Mouse (Mus musculus) forebrain, embryonic 11.5 days (tissue): ENCODE results near the gene Aldob. TPM values are rescaled to one million over a fixed set of nuclear protein-coding genes. Genes with fewer than 3 reads are reported as not detected.
"Not testable (repeated sequence)": the region's sequence is repeated elsewhere in the genome, so short reads cannot be mapped to it uniquely, and the experiment has no call there.

Source experiments
- ATAC-seq: fragments of 200-750 bp; cut with Nextera tagmentation; replicated peaks from 2 replicates; pipeline ENCODE4 v1.8.0; 2017; ENCODE audit warnings: moderate TSS enrichment; ENCODE audit not compliant: low FRiP score
- DNase-seq: peaks from one replicate; pipeline ENCODE4 v3.0.0-alpha.2; 2017; ENCODE audit warnings: low spot score
- H3K27ac ChIP-seq: fragments of 300-500 bp; sonication (generic); 2 replicates; pipeline ENCODE4 v1.5.1; 2014; ENCODE audit warnings: low read depth, low read length
- H3K27me3 ChIP-seq: fragments of 300-500 bp; sonication (generic); 2 replicates; pipeline ENCODE4 v1.6.1; 2014; ENCODE audit warnings: mild to moderate bottlenecking, low read length, mixed read lengths; ENCODE audit not compliant: control insufficient read depth, insufficient read depth
- H3K36me3 ChIP-seq: fragments of 300-500 bp; sonication (generic); 2 replicates; pipeline ENCODE4 v1.6.1; 2014; ENCODE audit warnings: mild to moderate bottlenecking, low read length, moderate library complexity, mixed read lengths; ENCODE audit not compliant: control insufficient read depth, insufficient read depth
- H3K4me1 ChIP-seq: fragments of 300-500 bp; sonication (generic); replicated peaks from 2 replicates; pipeline ENCODE4 v1.6.1; 2014; ENCODE audit warnings: low read length, mixed read lengths; ENCODE audit not compliant: control insufficient read depth, insufficient read depth
- H3K4me2 ChIP-seq: fragments of 300-500 bp; sonication (generic); 2 replicates; pipeline ENCODE4 v1.6.1; 2014; ENCODE audit warnings: low read depth, mild to moderate bottlenecking, low read length, moderate library complexity, mixed read lengths; ENCODE audit not compliant: severe bottlenecking
- H3K4me3 ChIP-seq: fragments of 300-500 bp; sonication (generic); 2 replicates; pipeline ENCODE4 v1.5.1; 2014; ENCODE audit warnings: low read depth, low read length
- H3K9ac ChIP-seq: fragments of 300-500 bp; sonication (generic); 2 replicates; pipeline ENCODE4 v1.6.1; 2014; ENCODE audit warnings: low read length
- H3K9me3 ChIP-seq: fragments of 300-500 bp; sonication (generic); 2 replicates; pipeline ENCODE4 v1.6.1; 2016; ENCODE audit warnings: low read length, mixed read lengths; ENCODE audit not compliant: control insufficient read depth
- WGBS: fragments of 180-500 bp; shearing (Covaris S2); extraction: QIAGEN DNeasy Blood & Tissue Kit; methylation state at CpG from one replicate; pipeline ENCODE4 v1.1.7; 2014; 5-methylcytosine and 5-hydroxymethylcytosine counted together
- polyA plus RNA-seq: library from polyadenylated mRNA; unstranded; fragments of >200 nt; fragmentation: Nextera tagmentation; extraction: Ambion mirVana; gene quantifications from 2 replicates; pipeline ENCODE4 v1.2.1, GENCODE M21; 2014

Gene Aldob
- polyA plus RNA-seq, 1 experiment from 2014 or later: not detected

GRCm38 (mm10) chr4:49520572-49521340 is 28.6 kb downstream of the Aldob start, which contains the start of the genes Mrpl50 and Zfp189:
Gene Mrpl50, minus strand, starts transcription at chr4:49521093.
Gene Zfp189, plus strand, starts transcription at chr4:49521176.
- Histone ChIP-seq H3K27me3 (no peaks in the 10 kb centered on the region), H3K4me1 (peaks cover 3% of the 10 kb centered on the region; the same call in 1 of the 2 replicates), H3K4me3 (peak within 1 kb of the TSS; percentile 70), H3K36me3 (no peaks in the 10 kb centered on the region; the same call in 1 of the 2 replicates), H3K4me2 (peak within 1 kb of the TSS; percentile 64), H3K27ac (no peak within 1 kb of the TSS), H3K9me3 (no peaks in the 10 kb centered on the region), H3K9ac (peak within 1 kb of the TSS; percentile 74)
- DNase-seq (peak; percentile 94), ATAC-seq (peak; percentile 99)
- WGBS: under 1% methylated on average over 41 of the region's 41 CpGs

- Histone ChIP-seq H3K27me3 (no peaks in the 10 kb centered on the region), H3K36me3 (no peaks in the 10 kb centered on the region; the same call in 1 of the 2 replicates), H3K27ac (no peak overlapping the region), H3K9ac (no peak overlapping the region), H3K9me3 (no peaks in the 10 kb centered on the region), H3K4me2 (no peak overlapping the region), H3K4me1 (peaks cover 3% of the 10 kb centered on the region; the same call in 1 of the 2 replicates), H3K4me3 (no peak overlapping the region)
- no peak for ATAC-seq
- no peak for DNase-seq
- 83% methylated on average over 5 of the region's 5 CpGs for WGBS
Observed at GRCm38 (mm10) chr4:49519476-49519875, 29.9 kb downstream of the Aldob start.

- no peak overlapping the region for H3K27ac ChIP-seq
- H3K4me2 ChIP-seq: no peak overlapping the region
- no peak for DNase-seq
- ATAC-seq: no peak
- H3K4me1 ChIP-seq: no peaks in the 10 kb centered on the region
- no peaks in the 10 kb centered on the region; the same call in 1 of the 2 replicates for H3K36me3 ChIP-seq
- H3K27me3 ChIP-seq: no peaks in the 10 kb centered on the region
- H3K4me3 ChIP-seq: no peak overlapping the region
- WGBS: 97% methylated on average over 6 of the region's 6 CpGs
- no peaks in the 10 kb centered on the region for H3K9me3 ChIP-seq
- H3K9ac ChIP-seq: no peak overlapping the region
Observed at GRCm38 (mm10) chr4:49514441-49514840, 34.9 kb downstream of the Aldob start.

GRCm38 (mm10) chr4:49512636-49513035 is 36.7 kb downstream of the Aldob start:
- no peaks in the 10 kb centered on the region for H3K9me3 ChIP-seq
- H3K9ac ChIP-seq: no peak overlapping the region
- H3K4me3 ChIP-seq: no peak overlapping the region
- no peak overlapping the region for H3K27ac ChIP-seq
- no peaks in the 10 kb centered on the region for H3K4me1 ChIP-seq
- ATAC-seq: no peak
- DNase-seq: no peak
- no peak overlapping the region for H3K4me2 ChIP-seq
- 86% methylated on average over 4 of the region's 4 CpGs for WGBS
- no peaks in the 10 kb centered on the region for H3K27me3 ChIP-seq
- H3K36me3 ChIP-seq: no peaks in the 10 kb centered on the region; the same call in 1 of the 2 replicates

- not testable (repeated sequence) for H3K9me3 ChIP-seq, H3K9ac ChIP-seq, ATAC-seq, H3K4me2 ChIP-seq, H3K27ac ChIP-seq, H3K4me1 ChIP-seq, H3K27me3 ChIP-seq, H3K36me3 ChIP-seq, DNase-seq, H3K4me3 ChIP-seq
- WGBS: 96% methylated on average over 1 of the region's 1 CpGs
Observed at GRCm38 (mm10) chr4:49510236-49510835, 39.0 kb downstream of the Aldob start.

GRCm38 (mm10) chr4:49509183-49509582 is 40.2 kb downstream of the Aldob start:
- Histone ChIP-seq H3K9ac (no peak overlapping the region), H3K4me2 (no peak overlapping the region), H3K27ac (no peak overlapping the region), H3K36me3 (no peaks in the 10 kb centered on the region; the same call in 1 of the 2 replicates), H3K4me3 (no peak overlapping the region), H3K9me3 (no peaks in the 10 kb centered on the region), H3K27me3 (no peaks in the 10 kb centered on the region), H3K4me1 (no peaks in the 10 kb centered on the region)
- no peak for DNase-seq
- 90% methylated on average over 2 of the region's 2 CpGs for WGBS
- no peak for ATAC-seq

- ATAC-seq: no peak
- Histone ChIP-seq H3K4me1 (no peaks in the 10 kb centered on the region), H3K36me3 (no peaks in the 10 kb centered on the region; the same call in 1 of the 2 replicates), H3K4me2 (no peak within 1 kb of the TSS), H3K9ac (no peak within 1 kb of the TSS), H3K4me3 (no peak within 1 kb of the TSS), H3K27ac (no peak within 1 kb of the TSS), H3K27me3 (no peaks in the 10 kb centered on the region), H3K9me3 (no peaks in the 10 kb centered on the region)
- WGBS: 78% methylated on average over 3 of the region's 3 CpGs
- DNase-seq: no peak
Observed at GRCm38 (mm10) chr4:49506386-49506785, 43.0 kb downstream of the Aldob start, which contains the start of gene Baat. Gene Baat, minus strand, starts transcription at chr4:49506557.

GRCm38 (mm10) chr4:49503563-49503962 is 45.8 kb downstream of the Aldob start:
- 90% methylated on average over 1 of the region's 1 CpGs for WGBS
- Histone ChIP-seq H3K27me3 (no peaks in the 10 kb centered on the region), H3K4me1 (no peaks in the 10 kb centered on the region), H3K36me3 (no peaks in the 10 kb centered on the region), H3K9me3 (no peaks in the 10 kb centered on the region), H3K9ac (no peak overlapping the region), H3K4me3 (no peak overlapping the region), H3K4me2 (no peak overlapping the region), H3K27ac (no peak overlapping the region)
- ATAC-seq (no peak), DNase-seq (no peak)
